Mouse (Mus musculus) limb, embryonic 10.5 days (tissue): Measurements from ENCODE around the gene Tnni2. TPM values are rescaled to one million over a fixed set of nuclear protein-coding genes. Genes with fewer than 3 reads are reported as not detected.
A peak's percentile ranks its signal among the peaks of the same experiment; 100 is the strongest.

Source experiments
- DNase-seq: peaks from one replicate; pipeline ENCODE4 v3.0.0-alpha.2; 2017; ENCODE audit warnings: low spot score
- H3K27ac ChIP-seq: fragments of 300-500 bp; sonication (generic); 2 replicates; pipeline ENCODE4 v1.5.1; 2016; ENCODE audit warnings: mild to moderate bottlenecking
- H3K27me3 ChIP-seq: fragments of 300-500 bp; sonication (generic); 2 replicates; pipeline ENCODE4 v1.6.1; 2016; ENCODE audit warnings: low read depth, mild to moderate bottlenecking; ENCODE audit not compliant: poor library complexity, severe bottlenecking
- H3K36me3 ChIP-seq: fragments of 300-500 bp; sonication (generic); 2 replicates; pipeline ENCODE4 v1.6.1; 2016; ENCODE audit warnings: mild to moderate bottlenecking, moderate library complexity
- H3K4me1 ChIP-seq: fragments of 300-500 bp; sonication (generic); 2 replicates; pipeline ENCODE4 v1.6.1; 2016
- H3K4me3 ChIP-seq: fragments of 300-500 bp; sonication (generic); 2 replicates; pipeline ENCODE4 v1.5.1; 2016; ENCODE audit warnings: mild to moderate bottlenecking, moderate library complexity
- H3K9me3 ChIP-seq: fragments of 300-500 bp; sonication (generic); replicated peaks from 2 replicates; pipeline ENCODE4 v1.6.1; 2016; ENCODE audit warnings: mild to moderate bottlenecking
- WGBS: fragments of 180-500 bp; shearing (Covaris S2); methylation state at CpG from one replicate; pipeline ENCODE4 v1.1.7; 2016; 5-methylcytosine and 5-hydroxymethylcytosine counted together
- polyA plus RNA-seq: library from polyadenylated mRNA; unstranded; fragments of >200 nt; fragmentation: Nextera tagmentation; extraction: Ambion mirVana; gene quantifications from 2 replicates; pipeline ENCODE4 v1.2.1, GENCODE M21; 2016

Tnni2 gene
- polyA plus RNA-seq, 1 experiment from 2014 or later, result 2.4 TPM

- H3K36me3 ChIP-seq, result no peaks in the 10 kb centered on the region
- peak overlapping the region; percentile 63; the same call in 1 of the 2 replicates for H3K27ac ChIP-seq
- no peak for DNase-seq
- no peaks in the 10 kb centered on the region for H3K9me3 ChIP-seq
- 54% methylated on average over 2 of the region's 2 CpGs for WGBS
- H3K4me1 ChIP-seq, result peaks cover 42% of the 10 kb centered on the region
- H3K4me3 ChIP-seq, result no peak overlapping the region
- no peaks in the 10 kb centered on the region for H3K27me3 ChIP-seq
Measured at GRCm38 (mm10) chr7:142455251-142455650, 13.6 kb downstream of the Tnni2 start.

GRCm38 (mm10) chr7:142456806-142457205, 15.2 kb downstream of the Tnni2 start:
- peaks cover 42% of the 10 kb centered on the region for H3K4me1 ChIP-seq

GRCm38 (mm10) chr7:142457227-142457811, 15.7 kb downstream of the Tnni2 start:
- Histone ChIP-seq H3K27ac (peak overlapping the region; percentile 85), H3K4me3 (no peak overlapping the region), H3K9me3 (no peaks in the 10 kb centered on the region), H3K4me1 (peaks cover 42% of the 10 kb centered on the region), H3K36me3 (no peaks in the 10 kb centered on the region), H3K27me3 (no peaks in the 10 kb centered on the region)
- no peak for DNase-seq
- WGBS, result 32% methylated on average over 3 of the region's 3 CpGs

More at GRCm38 (mm10) chr7:142456806-142457205, 15.2 kb downstream of the Tnni2 start:
- H3K27me3 ChIP-seq, result no peaks in the 10 kb centered on the region
- no peaks in the 10 kb centered on the region for H3K9me3 ChIP-seq
- no peaks in the 10 kb centered on the region for H3K36me3 ChIP-seq
- 80% methylated on average over 3 of the region's 3 CpGs for WGBS
- DNase-seq, result no peak
- peak overlapping the region; percentile 85 for H3K27ac ChIP-seq
- no peak overlapping the region for H3K4me3 ChIP-seq

GRCm38 (mm10) chr7:142458026-142458425, 16.4 kb downstream of the Tnni2 start:
- WGBS, result 23% methylated on average over 2 of the region's 2 CpGs
- peak overlapping the region; percentile 85 for H3K27ac ChIP-seq
- DNase-seq, result no peak
- H3K9me3 ChIP-seq, result no peaks in the 10 kb centered on the region
- H3K4me3 ChIP-seq, result no peak overlapping the region
- no peaks in the 10 kb centered on the region for H3K36me3 ChIP-seq
- H3K27me3 ChIP-seq, result no peaks in the 10 kb centered on the region
- H3K4me1 ChIP-seq, result peaks cover 42% of the 10 kb centered on the region

- H3K27me3 ChIP-seq, result no peaks in the 10 kb centered on the region
- H3K4me3 ChIP-seq, result no peak overlapping the region
- H3K4me1 ChIP-seq, result peaks cover 42% of the 10 kb centered on the region
- no peak for DNase-seq
- no peaks in the 10 kb centered on the region for H3K9me3 ChIP-seq
- no peaks in the 10 kb centered on the region for H3K36me3 ChIP-seq
- WGBS, result 84% methylated on average over 5 of the region's 5 CpGs
- peak overlapping the region; percentile 85 for H3K27ac ChIP-seq
Measured at GRCm38 (mm10) chr7:142458676-142459298, 17.2 kb downstream of the Tnni2 start.

- 90% methylated on average over 2 of the region's 2 CpGs for WGBS
- Histone ChIP-seq H3K4me1 (peaks cover 42% of the 10 kb centered on the region), H3K9me3 (no peaks in the 10 kb centered on the region), H3K36me3 (no peaks in the 10 kb centered on the region), H3K27me3 (no peaks in the 10 kb centered on the region), H3K4me3 (no peak overlapping the region), H3K27ac (peak overlapping the region; percentile 85)
- DNase-seq, result no peak
Measured at GRCm38 (mm10) chr7:142459299-142459691, 17.7 kb downstream of the Tnni2 start.

- no peak for DNase-seq
- Histone ChIP-seq H3K4me1 (peaks cover 33% of the 10 kb centered on the region), H3K4me3 (no peak within 1 kb of the TSS), H3K27ac (peak within 1 kb of the TSS; percentile 85), H3K9me3 (no peaks in the 10 kb centered on the region), H3K27me3 (no peaks in the 10 kb centered on the region), H3K36me3 (no peaks in the 10 kb centered on the region)
- 92% methylated on average over 7 of the region's 7 CpGs for WGBS
Measured at GRCm38 (mm10) chr7:142460636-142461077, 19.0 kb downstream of the Tnni2 start, which contains the start of gene Lsp1. Gene Lsp1 (plus strand): TSS chr7:142460809.

GRCm38 (mm10) chr7:142461446-142461845, 19.8 kb downstream of the Tnni2 start:
- Histone ChIP-seq H3K4me3 (no peak overlapping the region), H3K27ac (peak overlapping the region; percentile 27; the same call in 1 of the 2 replicates), H3K36me3 (no peaks in the 10 kb centered on the region), H3K4me1 (peaks cover 33% of the 10 kb centered on the region), H3K27me3 (no peaks in the 10 kb centered on the region), H3K9me3 (no peaks in the 10 kb centered on the region)
- DNase-seq, result no peak
- 89% methylated on average over 2 of the region's 2 CpGs for WGBS

- WGBS, result 85% methylated on average over 6 of the region's 6 CpGs
- DNase-seq, result no peak
- Histone ChIP-seq H3K36me3 (no peaks in the 10 kb centered on the region), H3K9me3 (no peaks in the 10 kb centered on the region), H3K27me3 (no peaks in the 10 kb centered on the region), H3K27ac (peak overlapping the region; percentile 27), H3K4me3 (no peak overlapping the region), H3K4me1 (peaks cover 25% of the 10 kb centered on the region)
Measured at GRCm38 (mm10) chr7:142462190-142462589, 20.6 kb downstream of the Tnni2 start.

- Histone ChIP-seq H3K36me3 (no peaks in the 10 kb centered on the region), H3K27ac (peak overlapping the region; percentile 27; the same call in 1 of the 2 replicates), H3K27me3 (no peaks in the 10 kb centered on the region), H3K9me3 (no peaks in the 10 kb centered on the region), H3K4me1 (peaks cover 21% of the 10 kb centered on the region), H3K4me3 (no peak overlapping the region)
- DNase-seq, result no peak
- 78% methylated on average over 4 of the region's 4 CpGs for WGBS
Measured at GRCm38 (mm10) chr7:142462594-142463078, 21.0 kb downstream of the Tnni2 start.

- peaks cover 52% of the 10 kb centered on the region for H3K4me1 ChIP-seq
- H3K9me3 ChIP-seq, result no peaks in the 10 kb centered on the region
- no peak overlapping the region for H3K4me3 ChIP-seq
- no peaks in the 10 kb centered on the region for H3K36me3 ChIP-seq
- no peak for DNase-seq
- WGBS, result 80% methylated on average over 7 of the region's 7 CpGs
- no peaks in the 10 kb centered on the region for H3K27me3 ChIP-seq
- peak overlapping the region; percentile 93 for H3K27ac ChIP-seq
Measured at GRCm38 (mm10) chr7:142470171-142470691, 28.6 kb downstream of the Tnni2 start.

- H3K36me3 ChIP-seq, result no peaks in the 10 kb centered on the region
- peak overlapping the region; percentile 93 for H3K27ac ChIP-seq
- WGBS, result 17% methylated on average over 4 of the region's 4 CpGs
- no peaks in the 10 kb centered on the region for H3K27me3 ChIP-seq
- no peak for DNase-seq
- no peaks in the 10 kb centered on the region for H3K9me3 ChIP-seq
- H3K4me3 ChIP-seq, result no peak overlapping the region
- H3K4me1 ChIP-seq, result peaks cover 58% of the 10 kb centered on the region
Measured at GRCm38 (mm10) chr7:142470808-142471413, 29.3 kb downstream of the Tnni2 start.

GRCm38 (mm10) chr7:142471414-142471861, 29.8 kb downstream of the Tnni2 start:
- 11% methylated on average over 6 of the region's 6 CpGs for WGBS
- H3K27ac ChIP-seq, result peak overlapping the region; percentile 93
- no peaks in the 10 kb centered on the region for H3K9me3 ChIP-seq
- DNase-seq, result no peak
- H3K4me1 ChIP-seq, result peaks cover 64% of the 10 kb centered on the region
- H3K36me3 ChIP-seq, result no peaks in the 10 kb centered on the region
- H3K27me3 ChIP-seq, result no peaks in the 10 kb centered on the region
- peak overlapping the region; percentile 32 for H3K4me3 ChIP-seq
